Mouse (Mus musculus) monocyte, adult 5-6 weeks (primary cell): ENCODE data around the gene Mrpl21. TPM values are rescaled to one million over a fixed set of nuclear protein-coding genes. Genes with fewer than 3 reads are reported as not detected.

Source experiments
- ATAC-seq: fragments of 153-309, 156-312 bp; replicated peaks from 2 replicates; pipeline ENCODE4 v1.8.0; 2017; ENCODE audit warnings: mild to moderate bottlenecking; ENCODE audit not compliant: low TSS enrichment, insufficient number of reproducible peaks, severe bottlenecking, poor library complexity, low FRiP score
- total RNA-seq: library from RNA; stranded (forward); fragments of 200-1000, 200-491, 200-594 nt; gene quantifications from 3 replicates; pipeline ENCODE4 v1.2.3, GENCODE M21; 2017

Gene Mrpl21
- total RNA-seq, 1 experiment from 2014 or later = 60.4 TPM

DNA sequence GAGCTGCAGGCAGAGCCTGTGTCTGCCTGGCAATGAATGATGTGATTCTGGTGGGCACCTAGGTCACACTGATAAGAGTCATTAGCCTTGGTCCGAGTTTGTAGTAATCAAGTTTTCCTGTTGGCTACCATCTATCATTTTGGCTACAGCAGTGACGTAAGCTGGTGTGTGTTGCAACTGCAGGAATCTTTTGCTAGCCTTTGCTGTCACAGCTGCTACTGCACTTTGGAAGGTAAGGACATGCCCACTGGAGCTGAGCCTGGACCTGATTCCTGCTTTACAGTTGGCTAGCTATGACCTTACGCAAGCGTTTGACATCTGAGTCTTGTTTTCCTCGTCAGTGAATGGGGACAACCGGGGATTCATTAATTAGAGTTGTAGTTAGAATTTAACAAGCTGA, 50.5 kb downstream of the Mrpl21 start:
- ATAC-seq = no peak

DNA sequence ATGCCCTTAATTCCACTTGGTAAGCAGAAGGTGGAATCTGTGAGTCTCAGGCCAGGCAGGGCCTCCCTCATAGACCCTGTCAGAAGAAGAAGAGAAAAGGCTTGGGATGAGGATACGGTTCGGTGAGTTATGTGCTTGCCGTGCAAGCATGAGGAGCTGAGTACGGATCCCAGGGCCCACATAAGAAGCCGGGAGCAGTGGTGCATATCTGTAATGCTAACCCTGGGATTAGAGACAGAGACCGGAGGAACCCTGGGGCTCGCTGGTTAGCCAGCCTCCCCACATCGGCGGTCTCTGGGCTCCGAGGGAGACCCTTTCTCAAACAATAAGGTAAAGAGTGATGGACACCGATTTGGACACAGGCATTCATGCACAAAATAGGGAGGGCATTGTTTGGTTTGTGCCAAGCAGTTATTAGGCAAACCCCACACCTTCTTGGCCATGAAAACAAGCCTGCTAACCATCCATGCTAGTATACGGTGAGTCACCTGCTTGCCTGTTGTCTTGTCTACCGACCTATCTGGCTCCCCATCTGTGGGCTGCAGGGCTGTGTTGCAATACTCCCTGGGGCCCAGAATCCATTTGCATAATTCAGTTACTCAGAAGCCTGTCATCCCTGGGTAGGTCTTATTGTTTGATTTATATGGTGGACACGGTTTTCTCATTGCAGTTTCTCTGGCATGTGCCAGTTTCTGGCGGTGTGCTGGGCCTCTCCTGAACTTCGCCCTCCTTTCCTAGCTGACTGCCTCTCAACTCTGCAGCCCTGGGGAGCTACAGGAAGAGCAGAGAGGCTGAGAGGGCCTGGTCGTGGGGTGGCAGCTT, 51.2 kb downstream of the Mrpl21 start:
- no peak for ATAC-seq

DNA sequence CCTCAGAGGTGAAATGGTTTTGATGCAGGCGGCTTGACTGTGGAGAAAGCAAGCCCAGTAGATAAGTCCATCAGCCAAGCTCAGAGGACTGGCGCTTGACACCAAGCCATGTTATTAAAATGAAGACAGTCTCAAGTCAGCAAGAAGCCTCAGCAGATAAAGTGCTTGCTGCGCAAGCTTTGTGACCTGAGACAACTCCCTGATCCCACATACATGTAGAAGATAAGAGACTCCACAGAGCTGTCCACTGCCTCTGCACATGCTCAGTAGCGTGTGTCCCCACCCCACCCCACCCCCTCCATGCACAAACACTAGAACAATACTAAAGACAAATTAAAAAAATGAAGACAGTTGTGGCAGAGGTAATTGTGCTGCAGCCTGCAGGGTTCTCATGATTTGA, 51.8 kb downstream of the Mrpl21 start:
- ATAC-seq = no peak

DNA sequence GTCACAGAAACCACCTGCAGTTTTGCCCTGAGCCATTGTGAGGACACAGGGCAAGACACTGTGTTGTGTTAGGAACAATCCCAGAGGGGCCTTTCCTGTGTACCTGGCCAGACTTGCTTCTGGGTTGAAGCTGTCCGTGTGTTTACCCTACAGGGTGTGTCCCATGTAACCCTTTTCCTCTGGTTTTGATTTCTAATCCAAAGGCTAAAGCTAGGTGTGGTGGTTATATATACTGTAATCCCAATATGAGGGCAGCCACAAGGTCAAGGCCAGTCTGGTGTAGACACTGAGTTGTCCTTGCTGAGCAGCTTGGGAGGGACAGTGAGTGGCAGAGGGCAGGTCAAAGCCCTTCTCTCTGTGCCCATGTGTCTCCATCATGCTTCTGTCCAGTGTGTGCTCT, 53.2 kb downstream of the Mrpl21 start:
- no peak for ATAC-seq

DNA sequence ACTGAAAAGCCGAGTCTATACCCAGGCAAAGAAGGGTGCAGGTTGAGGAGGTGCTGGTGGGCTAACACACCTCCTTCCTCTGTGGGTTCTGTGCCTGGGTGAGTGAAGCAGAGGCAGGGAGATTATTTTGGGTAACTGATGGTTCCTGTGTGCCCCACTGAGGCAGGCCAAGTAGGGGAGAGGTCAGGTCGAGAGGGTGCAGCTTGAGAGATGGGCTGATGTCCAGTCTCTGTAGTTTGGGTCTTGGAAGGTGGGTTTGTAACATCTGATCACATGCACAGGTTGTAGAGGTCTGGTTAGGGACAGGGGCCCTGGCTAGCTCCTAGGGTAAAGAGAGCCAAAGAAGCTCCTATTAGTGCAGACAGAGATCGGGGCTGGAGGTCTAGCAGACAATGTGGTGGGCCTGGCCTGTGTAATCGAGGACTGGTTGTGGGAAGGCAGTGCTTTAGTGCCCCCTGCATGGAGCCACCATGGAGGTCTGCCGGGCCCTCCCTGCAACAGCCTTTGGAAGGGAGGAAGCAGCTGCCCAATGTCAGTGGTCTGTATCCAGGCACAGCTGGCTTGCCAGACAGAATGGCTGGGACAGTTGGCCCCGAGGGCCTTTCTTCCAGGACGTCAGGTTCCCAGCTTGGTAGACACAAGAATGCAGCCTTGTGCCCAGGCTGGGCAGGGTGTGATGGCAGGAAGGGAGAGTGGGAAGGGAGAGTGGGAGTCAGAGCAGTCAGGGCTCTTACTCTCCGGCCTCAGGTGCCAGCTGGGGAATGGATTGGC, 54.0 kb downstream of the Mrpl21 start:
- ATAC-seq = no peak

DNA sequence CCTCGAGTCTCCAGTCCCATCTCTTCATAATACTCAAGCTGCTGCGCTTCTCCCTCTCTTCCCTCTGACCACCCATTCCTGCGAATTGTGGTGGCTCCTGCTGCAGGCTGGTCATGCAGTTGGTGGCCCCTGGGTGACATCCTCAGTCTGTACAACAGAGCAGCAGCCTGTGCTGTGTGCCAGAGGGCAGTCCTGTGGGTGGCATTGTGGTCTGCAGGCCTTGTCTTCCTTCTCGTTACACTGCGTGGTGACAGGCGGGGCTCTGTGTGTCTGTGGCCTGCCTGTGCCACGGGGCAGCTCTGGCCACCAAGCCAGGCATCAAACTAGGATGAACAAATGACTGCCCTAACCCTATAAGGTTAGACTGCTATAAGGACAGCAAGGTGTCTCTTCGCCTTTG, 56.5 kb downstream of the Mrpl21 start:
- no peak for ATAC-seq

DNA sequence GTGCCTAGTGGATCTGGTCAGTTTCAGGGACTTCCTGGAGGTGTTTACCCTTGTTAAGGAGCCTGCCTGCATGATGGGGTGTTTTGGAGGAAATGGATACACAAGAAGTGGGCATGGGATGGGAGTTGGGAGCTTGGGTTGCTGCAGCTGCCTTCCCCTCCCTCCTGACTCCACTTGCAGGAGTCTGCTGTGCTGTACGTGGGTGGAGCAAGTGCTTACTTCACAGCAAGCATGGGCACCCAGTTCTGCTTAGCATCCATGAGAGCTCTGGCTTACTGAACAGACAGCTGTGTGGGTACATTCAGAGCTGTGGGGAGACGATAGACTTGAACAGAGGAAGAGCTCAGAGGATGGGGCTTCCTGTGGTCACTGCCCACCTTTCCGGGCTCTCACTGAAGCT, 58.3 kb downstream of the Mrpl21 start:
- ATAC-seq = no peak

Other genes with a start within 250 kb of the Mrpl21 start
- 2.3 to 7.1 TPM (median 5.0 TPM) in 3 replicates for gene Ighmbp2, start 116 bp downstream of the Mrpl21 start, total RNA-seq
- gene Cpt1a, start 39.4 kb downstream of the Mrpl21 start, total RNA-seq = 49.3 to 85.9 TPM (median 54.0 TPM) in 3 replicates
- gene Tesmin, start 106.0 kb downstream of the Mrpl21 start, total RNA-seq = 1.7 to 4.3 TPM (median 2.6 TPM) in 3 replicates
- gene Gal, start 131.6 kb downstream of the Mrpl21 start, total RNA-seq = not detected in 3 replicates